Mouse (Mus musculus): Measurements from ENCODE around the gene Hmox1.

- TF ChIP-seq POLR2A (IDR thresholded peaks at IDR 0.05; ENCODE audit: extremely low read depth, insufficient read depth, low read length) (no peak), CTCF (IDR thresholded peaks at IDR 0.05; ENCODE audit: low read depth, low read length) (no peak)
These were observed 45.6 kb upstream of the Hmox1 start for GRCm38 (mm10) chr8:75047784-75048183.

Data from liver, adult 2 months (tissue).